Mouse (Mus musculus) heart, postnatal 36 days (tissue): ENCODE data around the gene Rnf217. TPM values are rescaled to one million over a fixed set of nuclear protein-coding genes. Genes with fewer than 3 reads are reported as not detected.
A peak's percentile ranks its signal among the peaks of the same experiment; 100 is the strongest.

Source experiments
- DNase-seq, 2 experiments: peaks; one replicate each; pipeline ENCODE4 v3.0.0; 2021 to 2022
- intact Hi-C: fragments of 180-260 bp; cut with DNase I; formaldehyde crosslinking; loops from one replicate; pipeline ENCODE4 v1.15.1; 2025
- total RNA-seq, 2 experiments: library from RNA; stranded (reverse); gene quantifications; 2 replicates each; pipeline ENCODE4 v1.2.3; 2021

Rnf217 gene
- total RNA-seq, 2 experiments from 2014 or later = 4.0 to 5.0 TPM

DNA sequence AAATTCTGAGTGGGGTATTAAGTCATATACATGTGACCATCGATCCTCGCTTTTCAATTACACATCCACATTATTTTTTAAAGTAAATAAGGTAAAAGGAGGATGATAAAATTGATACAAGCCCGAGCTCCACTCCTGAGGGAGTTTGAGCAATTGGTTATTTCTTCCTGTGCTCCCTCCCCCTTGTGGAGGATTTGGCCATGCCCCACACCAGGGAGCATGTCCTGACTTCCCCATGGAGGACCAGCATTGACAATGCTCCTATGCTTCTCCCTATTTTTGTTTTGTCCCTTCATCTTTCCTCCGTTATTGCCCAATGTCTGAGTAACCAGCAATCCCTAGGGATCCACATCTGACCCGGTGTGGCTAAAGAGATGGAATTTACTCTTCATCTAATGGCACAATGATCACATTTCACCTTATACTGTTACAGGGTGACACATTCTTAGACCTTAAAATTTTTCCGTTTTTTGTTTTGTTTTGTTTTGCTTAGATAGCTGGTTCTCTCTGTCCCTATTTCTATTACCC is 53.5 kb downstream of the Rnf217 start:
- intact Hi-C loops = no loop called here
- DNase-seq = no peak

DNA sequence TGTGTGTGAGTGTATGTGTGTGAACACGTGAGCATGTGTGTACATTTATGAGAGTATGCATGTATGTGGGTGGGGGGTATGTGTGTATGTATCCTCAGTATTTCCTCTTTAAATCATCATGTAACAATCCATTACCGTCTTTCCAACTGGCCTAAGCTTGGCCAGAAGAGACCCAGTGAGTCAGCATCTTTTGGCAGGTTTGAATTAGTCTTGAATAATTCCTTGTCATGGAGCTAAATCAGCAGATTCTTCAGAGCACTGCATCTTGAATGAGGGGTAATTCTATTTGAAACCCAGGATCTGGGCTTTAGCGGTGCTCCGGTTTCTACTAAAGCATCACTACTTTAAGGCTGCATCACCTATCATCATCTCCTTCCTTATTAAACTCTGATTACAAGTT is 55.7 kb downstream of the Rnf217 start:
- intact Hi-C loops = no loop called here
- DNase-seq = no peak

DNA sequence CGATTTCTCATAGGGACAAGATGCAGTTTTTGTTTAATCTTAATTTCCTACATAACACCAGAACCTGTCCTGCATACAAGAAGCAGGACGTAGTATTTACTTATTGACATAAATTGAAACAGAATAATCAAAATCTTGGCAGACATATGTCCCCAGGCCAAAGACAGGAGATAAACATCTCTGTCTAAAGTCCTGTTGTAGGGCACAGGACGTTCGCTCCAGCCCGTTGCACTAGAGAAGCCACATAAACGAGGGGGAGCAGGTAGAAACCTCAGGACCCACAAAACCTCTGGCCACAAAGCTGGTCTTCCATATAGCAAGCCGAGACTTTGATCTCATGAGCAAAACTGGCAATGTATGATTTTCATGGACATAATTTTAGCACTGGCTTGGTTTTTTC is 57.1 kb downstream of the Rnf217 start:
- intact Hi-C loops = no loop called here
- no peak for DNase-seq

DNA sequence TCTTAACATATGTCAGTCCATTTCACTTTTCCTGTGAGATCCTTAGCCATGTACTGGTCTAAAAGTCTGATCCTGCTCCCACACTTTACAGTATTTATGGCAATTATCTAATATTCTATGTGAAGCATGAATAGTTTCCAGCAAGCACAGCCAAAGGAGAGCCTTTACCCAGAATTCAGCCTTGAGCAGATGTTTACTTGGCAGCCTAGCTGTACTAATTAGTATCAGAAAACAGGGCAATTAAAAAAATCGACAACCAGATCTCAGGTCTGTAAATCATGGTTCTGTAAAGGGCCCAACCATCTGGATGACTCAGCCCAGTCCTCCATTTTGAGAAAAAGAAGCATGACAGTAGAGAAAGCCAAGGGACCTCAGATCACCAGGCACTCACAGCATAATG is 57.6 kb downstream of the Rnf217 start:
- DNase-seq = no peak
- intact Hi-C loops = no loop called here

DNA sequence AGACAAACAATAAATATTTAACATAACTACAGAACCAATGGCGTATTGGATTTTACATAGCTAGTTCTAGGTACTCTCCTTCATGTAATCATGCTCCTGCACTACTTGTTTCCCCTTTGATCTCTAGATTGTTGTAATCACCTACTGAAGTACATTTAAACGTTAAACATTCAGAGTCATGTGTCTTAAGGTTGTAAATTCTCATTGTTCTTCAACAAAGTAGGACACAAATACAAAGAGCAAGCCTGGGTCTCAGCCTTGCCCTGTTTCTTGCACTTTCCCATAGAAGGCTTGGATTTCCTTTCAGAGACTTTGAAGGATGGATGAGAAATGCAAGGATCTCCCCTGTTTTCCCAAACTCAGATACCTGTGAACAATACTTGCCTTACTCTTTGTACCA is 61.8 kb downstream of the Rnf217 start:
- intact Hi-C loops = no loop called here
- DNase-seq = no peak

DNA sequence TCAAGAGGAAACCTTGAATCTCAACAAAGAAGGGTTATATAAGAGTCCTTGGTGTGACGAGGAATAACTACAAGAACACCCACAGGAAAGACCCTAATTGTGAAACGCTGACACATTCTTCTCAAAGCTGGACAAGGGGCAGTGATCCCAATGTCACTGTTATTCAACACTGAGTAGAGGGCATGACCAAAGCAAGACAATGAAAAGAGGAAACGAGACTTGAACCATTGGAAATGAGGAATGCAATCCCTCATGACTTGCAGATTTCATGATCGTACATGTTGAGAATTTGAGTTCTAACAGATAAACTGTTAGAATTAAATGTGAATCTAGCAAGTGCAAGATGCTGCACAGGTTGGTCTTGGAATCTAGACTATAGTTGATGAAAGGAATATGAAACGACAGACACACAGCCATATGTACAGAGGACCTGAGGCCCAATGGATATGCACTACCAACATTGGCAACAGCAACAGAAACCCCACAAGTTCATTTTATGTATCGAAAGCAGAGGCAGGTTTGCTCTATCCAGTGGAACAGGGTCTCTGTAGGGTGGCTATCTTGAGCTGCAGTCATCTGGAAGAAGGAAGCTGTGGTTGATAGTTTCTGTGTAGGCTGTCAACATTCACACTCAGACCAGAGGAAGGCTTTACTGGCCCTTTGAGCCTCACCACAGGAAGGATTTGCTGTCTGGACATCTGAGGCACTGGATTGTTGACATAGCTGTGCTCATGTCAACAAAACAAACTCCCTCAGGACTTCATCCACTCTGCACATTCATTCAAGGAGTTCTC is 64.6 kb downstream of the Rnf217 start:
- intact Hi-C loops = no loop called here
- DNase-seq = no peak

DNA sequence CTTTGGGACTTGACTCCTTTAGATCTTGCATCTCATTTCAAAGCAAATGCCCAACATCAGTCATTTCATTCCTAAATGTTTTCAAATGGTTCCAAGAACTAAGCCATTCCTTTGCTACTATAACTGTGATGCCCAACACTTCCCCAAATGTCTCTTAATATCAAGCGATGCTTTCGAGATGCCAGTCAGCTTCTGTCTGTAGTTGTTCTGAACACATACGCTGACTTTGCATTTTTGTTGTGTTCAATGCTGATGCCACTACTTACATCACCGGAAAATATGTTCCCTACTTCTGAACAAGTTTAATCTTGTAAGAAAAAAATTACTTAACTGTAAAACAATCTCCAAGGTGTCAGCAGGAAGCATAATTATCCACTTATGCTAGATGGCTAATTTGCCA is 68.5 kb downstream of the Rnf217 start:
- intact Hi-C loops = no loop called here
- no peak for DNase-seq

DNA sequence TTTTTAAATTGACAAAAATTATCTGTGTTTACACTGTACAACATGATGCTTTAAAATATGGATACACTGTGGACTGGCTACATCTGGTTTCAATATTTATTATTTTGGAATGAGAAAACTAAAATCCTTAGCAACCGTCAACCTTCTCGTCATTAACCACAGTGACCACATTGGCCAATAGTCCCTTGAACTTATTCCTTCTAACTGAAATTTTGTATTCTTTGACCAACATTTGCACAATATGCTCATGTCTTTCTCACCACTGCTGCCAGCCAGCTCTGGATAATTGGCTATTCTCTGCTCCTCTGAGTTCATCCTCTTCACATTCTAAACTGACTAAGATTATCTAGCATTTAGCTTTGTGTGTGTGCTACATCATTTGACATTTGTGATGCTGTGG is 69.6 kb downstream of the Rnf217 start:
- no peak for DNase-seq
- intact Hi-C loops = no loop called here

DNA sequence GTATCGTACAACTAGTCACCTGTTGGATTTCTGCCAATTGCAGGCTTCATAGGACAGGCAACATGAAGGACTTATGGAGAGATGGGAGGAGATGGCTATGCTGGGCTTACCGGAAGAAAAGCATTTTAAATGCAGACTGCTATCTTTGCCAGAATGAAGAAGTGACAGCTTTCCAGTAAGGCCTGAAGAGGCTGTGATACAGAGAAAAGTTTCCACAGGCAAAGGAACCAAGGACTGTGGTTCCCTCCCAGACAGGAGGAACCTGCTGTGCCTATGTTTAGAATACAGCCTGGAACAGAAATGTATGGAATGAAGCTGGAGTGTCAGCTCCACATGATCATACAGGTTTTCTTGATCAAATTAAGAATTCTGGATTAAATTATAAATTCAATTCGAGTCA is 70.3 kb downstream of the Rnf217 start:
- intact Hi-C loops = no loop called here

DNA sequence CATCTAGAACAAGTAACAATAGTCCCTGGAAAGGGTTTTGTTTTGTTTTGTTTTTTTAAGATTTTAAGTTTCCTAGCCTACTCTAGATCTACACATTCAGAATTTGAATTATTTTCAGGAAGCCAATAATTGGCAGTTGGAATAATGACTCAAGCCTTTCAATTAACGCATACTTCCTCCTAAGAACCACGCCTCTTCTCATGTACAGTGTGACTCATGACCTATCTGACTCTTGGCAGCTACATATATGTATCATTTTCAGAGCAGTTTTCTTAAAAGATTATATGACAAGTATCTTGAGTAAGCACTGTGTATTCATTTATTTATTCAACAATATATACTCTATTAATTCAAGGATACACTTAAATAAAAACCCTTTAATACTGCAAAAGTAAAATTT is 70.7 kb downstream of the Rnf217 start:
- intact Hi-C loops = no loop called here
- no peak for DNase-seq

More for the DNA sequence above, 70.3 kb downstream of the Rnf217 start:
- no peak for DNase-seq

DNA sequence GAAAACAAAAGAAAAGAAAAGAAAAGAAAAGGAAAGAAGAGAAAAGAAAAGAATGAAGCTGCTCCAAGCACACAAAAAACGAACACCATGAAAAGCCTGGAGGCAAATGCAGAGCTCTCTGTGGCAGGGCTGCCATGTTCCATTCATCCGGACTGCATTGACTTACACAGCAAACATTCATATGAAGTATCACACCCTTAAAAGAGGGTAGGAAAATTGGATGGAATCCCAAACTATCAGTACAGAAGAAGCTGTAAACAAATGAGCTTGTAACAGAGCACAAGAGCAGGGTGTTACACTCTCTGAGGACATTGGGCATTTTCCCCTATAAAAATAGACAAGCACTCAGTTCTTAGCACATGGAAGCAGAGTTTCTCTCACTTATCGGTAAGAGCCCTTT is 71.8 kb downstream of the Rnf217 start:
- intact Hi-C loops = no loop called here
- no peak for DNase-seq

DNA sequence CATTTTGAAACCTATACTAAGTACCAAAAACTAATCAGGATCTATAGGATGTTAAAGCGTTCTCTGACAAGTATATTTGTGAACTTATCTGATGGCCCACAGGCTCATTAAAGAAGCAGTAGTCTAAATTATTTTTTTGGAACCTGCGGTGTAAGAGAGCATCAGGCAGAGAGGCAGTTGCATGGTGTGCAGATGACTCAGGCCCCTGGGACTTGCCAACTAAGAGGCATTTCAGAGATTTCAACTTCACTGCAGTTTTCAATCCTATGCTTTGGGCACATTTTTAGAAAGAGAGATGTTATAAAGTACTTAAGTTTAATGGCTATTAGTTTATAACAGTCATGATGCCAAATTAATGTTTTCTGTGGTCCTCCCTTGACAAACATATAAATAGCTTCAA is 73.9 kb downstream of the Rnf217 start:
- intact Hi-C loops = no loop called here
- no peak for DNase-seq

DNA sequence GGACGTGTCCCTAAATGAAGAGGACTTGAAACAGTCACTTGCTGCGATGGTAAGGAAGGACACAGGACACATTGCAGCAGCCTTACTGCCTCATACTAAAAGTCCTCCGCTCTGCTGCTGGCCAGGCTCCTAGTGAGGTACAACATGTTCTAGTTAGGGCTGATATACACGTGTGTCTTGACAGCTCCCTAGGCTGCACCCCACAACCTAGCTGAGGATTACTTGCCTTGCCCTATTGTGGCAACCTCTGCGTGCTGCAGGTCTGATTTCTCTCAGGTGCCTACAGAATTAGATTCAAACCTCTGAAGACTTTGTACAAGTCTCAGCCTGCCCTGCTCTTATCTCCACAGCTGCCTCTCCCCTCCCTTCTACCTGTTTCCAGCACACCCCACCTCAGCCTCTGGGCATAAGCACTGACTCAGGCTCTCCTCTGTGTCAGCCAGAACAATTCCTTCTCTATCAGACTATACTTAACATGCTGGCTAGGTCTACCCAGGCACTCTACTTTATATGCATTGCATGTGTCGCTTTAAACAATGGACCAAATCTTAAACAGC is 75.6 kb downstream of the Rnf217 start:
- no peak for DNase-seq
- intact Hi-C loops = no loop called here

DNA sequence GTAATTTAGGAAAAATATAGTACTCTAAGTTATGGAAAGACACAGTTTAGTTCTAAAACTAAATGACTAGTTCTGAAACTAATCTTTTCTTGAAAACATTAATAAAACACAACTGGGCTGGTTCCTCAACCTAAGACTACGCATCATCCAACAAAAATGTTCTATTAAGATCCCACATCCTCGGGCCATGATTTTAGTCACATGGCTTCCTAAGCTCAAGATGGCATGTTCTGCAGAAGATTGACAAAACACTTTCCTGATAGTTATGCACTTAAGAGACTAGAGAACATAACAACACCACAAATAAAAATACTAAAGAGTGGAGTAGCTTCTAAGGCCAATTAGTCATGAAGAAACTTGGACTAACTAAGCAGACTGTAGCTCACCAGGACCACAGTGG is 76.2 kb downstream of the Rnf217 start:
- DNase-seq = no peak
- intact Hi-C loops = no loop called here

DNA sequence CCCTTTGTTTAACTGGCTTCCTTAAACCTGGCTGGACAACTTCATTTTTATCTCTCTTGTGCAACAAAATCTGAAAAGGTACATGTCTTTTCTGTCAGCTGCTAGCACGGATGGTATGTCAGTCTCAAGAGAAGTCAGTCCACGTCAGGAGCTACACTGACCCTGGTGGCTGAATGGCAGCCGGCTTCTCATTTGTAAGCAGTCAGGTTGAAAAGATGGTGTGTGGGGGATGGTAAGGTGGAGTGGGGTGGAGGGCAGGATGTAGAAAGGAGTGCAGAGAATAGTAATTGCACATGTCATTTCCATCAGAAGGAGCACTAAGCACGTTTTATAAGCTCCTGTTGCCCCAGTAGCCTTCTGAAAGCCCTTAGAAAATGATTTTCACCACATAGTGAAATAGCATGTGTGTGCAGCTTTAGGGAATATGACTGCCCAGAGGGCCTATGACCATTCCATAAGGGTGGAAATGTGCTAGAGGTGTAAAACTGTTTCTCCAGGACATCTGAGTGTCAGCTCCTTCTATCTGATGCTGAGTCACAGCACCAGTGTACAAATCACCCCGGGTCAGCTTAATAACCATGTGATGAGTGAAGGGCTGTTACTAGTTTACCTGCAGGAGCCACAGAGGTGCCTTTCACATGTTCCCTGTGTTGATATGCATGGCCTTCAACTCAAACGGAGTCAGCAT is 80.5 kb downstream of the Rnf217 start:
- intact Hi-C loops = no loop called here
- no peak for DNase-seq

DNA sequence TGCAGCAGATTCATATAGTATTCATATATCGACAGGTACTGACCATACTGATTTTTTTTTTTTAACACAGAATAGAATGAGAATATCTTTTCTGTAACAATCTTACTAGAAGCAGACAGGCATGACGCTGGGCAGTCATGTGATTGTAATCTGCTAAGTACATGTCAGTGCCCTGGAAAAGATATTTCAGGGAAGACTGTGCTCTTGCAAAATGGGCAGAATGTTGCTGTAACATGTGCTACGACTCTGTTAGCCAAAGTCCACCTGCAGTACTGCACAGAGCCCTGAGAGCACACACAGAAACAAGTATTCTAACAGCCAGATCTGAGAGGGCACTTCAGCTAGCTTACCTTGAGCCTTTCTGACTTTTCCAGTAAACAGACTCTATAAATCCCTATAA is 83.3 kb downstream of the Rnf217 start:
- intact Hi-C loops = no loop called here

DNA sequence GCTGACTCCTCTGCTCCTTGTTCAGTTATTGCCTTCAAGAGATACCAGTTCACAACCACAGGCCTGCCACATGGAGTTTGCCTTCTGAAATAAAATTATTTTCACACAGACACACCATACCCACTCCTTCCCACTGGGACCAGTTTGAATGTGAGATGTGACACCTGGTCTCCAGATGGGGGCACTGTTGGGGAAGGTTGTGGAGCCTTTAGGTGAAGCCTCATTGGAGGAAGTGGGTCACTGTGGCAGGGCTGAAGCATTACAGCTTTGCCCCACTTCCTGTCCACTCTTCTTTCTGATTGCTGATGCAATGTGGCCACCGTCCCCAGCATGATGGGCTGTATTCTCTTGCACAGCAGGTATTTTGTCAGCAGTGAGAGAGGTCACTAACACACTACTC is 89.6 kb downstream of the Rnf217 start:
- no peak for DNase-seq
- intact Hi-C loops = no loop called here

More for the DNA sequence above, 83.3 kb downstream of the Rnf217 start:
- no peak for DNase-seq

DNA sequence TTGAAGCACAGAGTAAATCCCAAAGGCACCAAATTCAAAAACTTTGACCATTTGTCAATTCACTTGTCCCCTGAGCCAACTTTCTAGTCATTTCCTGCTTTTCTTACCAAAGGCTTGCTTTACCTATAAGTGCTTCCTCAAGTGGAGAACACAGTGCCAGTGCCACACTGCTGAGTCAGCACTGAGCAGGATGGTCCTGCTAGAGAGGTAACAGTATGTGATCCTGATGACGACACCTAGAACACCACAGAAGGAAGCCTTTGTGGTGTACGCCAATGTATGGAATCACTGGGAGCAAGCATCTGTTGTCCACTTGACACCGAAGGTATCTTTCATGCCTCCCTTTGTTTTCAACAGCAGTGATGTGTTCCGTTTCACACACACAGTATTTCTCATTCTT is 90.8 kb downstream of the Rnf217 start:
- no peak for DNase-seq

DNA sequence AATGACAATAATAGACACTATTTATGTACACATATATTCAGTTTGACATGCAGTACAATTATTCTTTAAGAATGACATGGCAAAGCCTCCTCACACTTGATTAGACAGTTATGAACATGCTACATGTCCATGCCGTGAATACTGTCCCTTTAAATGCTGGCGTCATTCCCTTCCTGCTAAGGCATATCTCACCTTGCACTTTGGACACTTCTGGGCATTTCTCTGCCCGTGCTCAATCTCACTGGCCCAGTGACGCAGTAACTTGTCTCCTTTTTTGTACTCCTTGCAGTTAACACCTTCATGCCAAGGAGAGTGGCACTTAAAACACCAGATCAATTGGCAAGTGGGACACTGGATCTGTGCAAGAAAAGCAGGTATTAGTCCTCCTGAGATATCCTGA is 91.8 kb downstream of the Rnf217 start:
- no peak for DNase-seq
- intact Hi-C loops = no loop called here

More for the DNA sequence above, 90.8 kb downstream of the Rnf217 start:
- intact Hi-C loops = no loop called here

DNA sequence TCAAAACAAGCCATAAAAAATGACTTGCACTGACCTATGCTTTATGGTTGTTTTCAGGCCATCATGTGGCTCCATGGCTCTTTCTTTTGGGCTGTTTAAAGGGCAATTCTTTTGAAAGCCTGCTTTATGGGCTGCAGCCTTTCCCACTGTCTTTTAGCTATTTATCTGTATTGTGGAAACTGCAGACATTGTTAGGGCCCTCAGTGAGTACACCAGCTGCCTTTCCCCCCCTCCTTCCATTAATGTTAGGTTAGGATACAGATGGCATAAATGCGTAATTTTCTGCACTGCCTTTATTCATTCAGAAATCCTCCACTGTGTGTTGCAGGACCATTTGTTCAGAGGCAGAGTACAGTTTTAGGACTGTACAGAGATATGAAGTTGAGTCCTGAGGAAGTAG is 93.1 kb downstream of the Rnf217 start:
- intact Hi-C loops = no loop called here
- no peak for DNase-seq

DNA sequence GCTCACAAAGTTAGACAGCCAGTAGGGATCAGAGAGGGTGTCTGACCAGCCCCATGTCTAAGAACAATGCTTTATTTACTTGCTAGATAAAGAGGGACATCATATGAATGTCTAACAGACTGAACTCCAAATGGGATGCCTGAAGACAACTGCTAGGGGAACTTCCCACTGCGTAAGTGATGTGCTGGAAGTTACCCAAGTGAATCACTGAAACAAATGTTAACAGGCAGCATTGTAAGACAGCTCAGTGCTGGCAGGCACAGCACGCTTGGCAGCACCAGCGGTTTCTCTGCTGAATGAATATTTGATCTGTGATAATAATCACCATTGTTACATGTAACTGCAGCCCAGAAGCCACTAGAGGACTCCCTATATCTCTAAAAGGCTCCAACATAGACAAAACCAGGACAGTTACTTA is 104.8 kb downstream of the Rnf217 start:
- intact Hi-C loops = loop anchor here (5.0 kb wide), 1 partner anchor 128 kb away; no protein-coding TSS in a partner anchor
- DNase-seq = peak in 1 of 2 experiments; percentile 14
